Mouse (Mus musculus): ENCODE measurements around the gene Itgb7.

DNA sequence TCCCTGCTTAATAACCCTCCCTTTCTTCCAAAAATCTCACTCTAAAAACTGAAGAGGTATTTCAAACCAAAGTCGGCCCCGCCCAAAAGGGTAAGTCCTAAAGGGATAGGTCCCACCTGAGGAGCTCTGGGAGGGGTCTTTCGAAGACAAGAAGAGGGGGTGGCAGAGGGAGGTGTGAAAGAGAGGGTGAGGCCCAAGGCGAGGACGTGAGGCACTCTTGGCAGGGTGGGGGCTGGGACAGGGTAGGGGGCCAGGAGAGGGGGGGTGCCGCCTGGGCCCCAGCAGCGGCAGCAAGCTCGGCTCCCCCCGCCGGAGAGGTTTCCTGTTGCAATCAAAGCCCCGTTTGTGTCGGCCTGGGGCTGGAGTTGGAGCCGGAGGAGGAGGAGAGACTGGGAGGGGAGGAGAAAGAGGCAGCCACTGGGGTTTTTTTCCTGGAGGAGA, 17.5 kb upstream of the Itgb7 start:
- TF ChIP-seq EP300 (IDR thresholded peaks at IDR 0.05; ENCODE audit: low read depth), result no peak
- TF ChIP-seq CTCF (IDR thresholded peaks at IDR 0.05; ENCODE audit: low read depth), result no peak
